Mouse (Mus musculus) lung, postnatal 36 days (tissue): ENCODE measurements around the gene Grik5.

ENCODE experiments used
- DNase-seq: peaks from one replicate; pipeline ENCODE4 v3.0.0; 2022; ENCODE audit warnings: mixed read lengths

Gene Grik5

GRCm38 (mm10) chr7:25071979-25072715 lies at the start of gene Grik5, which contains the start of gene Zfp574:
Grik5 (minus strand) TSS chr7:25072346.
Zfp574 (plus strand) TSS chr7:25072567.
- no peak for DNase-seq

GRCm38 (mm10) chr7:25121240-25121786 lies 49.2 kb upstream of the Grik5 start:
- DNase-seq: no peak

- peak; percentile 67 for DNase-seq
These were observed 48.1 kb upstream of the Grik5 start for GRCm38 (mm10) chr7:25120061-25120834.

GRCm38 (mm10) chr7:25112956-25113603 lies 40.9 kb upstream of the Grik5 start:
- no peak for DNase-seq

GRCm38 (mm10) chr7:25112178-25112955 lies 40.2 kb upstream of the Grik5 start:
- no peak for DNase-seq

GRCm38 (mm10) chr7:25110336-25110735 lies 38.2 kb upstream of the Grik5 start:
- no peak for DNase-seq

GRCm38 (mm10) chr7:25109355-25109754 lies 37.2 kb upstream of the Grik5 start:
- DNase-seq: no peak

- DNase-seq: peak; percentile 14
These were observed 34.8 kb upstream of the Grik5 start for GRCm38 (mm10) chr7:25106790-25107502.

- peak; percentile 88 for DNase-seq
These were observed 33.4 kb upstream of the Grik5 start for GRCm38 (mm10) chr7:25105411-25106160.

GRCm38 (mm10) chr7:25099581-25099980 lies 27.4 kb upstream of the Grik5 start:
- no peak for DNase-seq

GRCm38 (mm10) chr7:25098169-25098568 lies 26.0 kb upstream of the Grik5 start:
- DNase-seq: no peak

GRCm38 (mm10) chr7:25089875-25090274 lies 17.7 kb upstream of the Grik5 start:
- no peak for DNase-seq

GRCm38 (mm10) chr7:25088968-25089367 lies 16.8 kb upstream of the Grik5 start:
- no peak for DNase-seq

GRCm38 (mm10) chr7:25088531-25088930 lies 16.4 kb upstream of the Grik5 start:
- no peak for DNase-seq

GRCm38 (mm10) chr7:25087972-25088371 lies 15.8 kb upstream of the Grik5 start:
- DNase-seq: no peak

GRCm38 (mm10) chr7:25087256-25087912 lies 15.2 kb upstream of the Grik5 start:
- DNase-seq: no peak

- no peak for DNase-seq
These were observed 14.5 kb upstream of the Grik5 start for GRCm38 (mm10) chr7:25086656-25087055.

- peak; percentile 60 for DNase-seq
These were observed 12.5 kb upstream of the Grik5 start for GRCm38 (mm10) chr7:25084621-25085020.

- peak; percentile 71 for DNase-seq
These were observed 10.4 kb upstream of the Grik5 start for GRCm38 (mm10) chr7:25082510-25082909.

- no peak for DNase-seq
These were observed 8.3 kb upstream of the Grik5 start for GRCm38 (mm10) chr7:25080431-25080830.
